Mouse (Mus musculus): ENCODE measurements around the gene Dpf2. TPM values are rescaled to one million over a fixed set of nuclear protein-coding genes. Genes with fewer than 3 reads are reported as not detected.

Dpf2 gene
- total RNA-seq, 2 experiments from 2014 or later, result 75.8 to 96.2 TPM

DNA sequence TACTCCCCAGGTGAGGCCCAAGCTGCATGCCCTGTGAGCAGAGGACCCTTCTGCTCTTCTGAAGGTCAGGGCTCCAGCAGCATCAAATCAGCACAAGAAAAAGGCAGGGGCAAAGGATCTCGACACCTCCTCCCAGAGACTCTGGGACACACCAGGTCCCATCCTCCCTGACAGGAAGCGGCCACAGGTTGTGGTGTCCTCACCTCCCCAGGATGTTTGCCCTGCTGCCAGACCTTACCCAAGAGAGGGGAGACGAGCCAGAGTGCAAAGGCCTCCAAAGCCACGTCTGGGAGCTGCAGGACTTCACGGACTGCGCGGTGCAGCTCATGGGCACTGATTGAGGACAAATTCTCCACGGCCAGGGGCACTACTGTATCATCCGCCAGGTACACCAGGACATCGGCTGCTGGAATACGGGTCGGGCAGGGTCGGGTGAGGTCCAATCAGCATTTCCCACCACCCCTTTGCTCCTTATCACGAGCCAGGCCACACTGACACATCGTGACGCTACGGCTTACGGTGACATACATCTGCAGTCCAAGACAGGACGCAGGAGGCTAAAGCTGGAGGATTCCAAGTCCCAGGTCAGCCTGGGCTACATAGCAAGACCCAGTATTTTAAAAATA is 39.8 kb downstream of the Dpf2 start:
- intact Hi-C loops (cut with DNase I), result no loop called here
- no peak for DNase-seq

DNA sequence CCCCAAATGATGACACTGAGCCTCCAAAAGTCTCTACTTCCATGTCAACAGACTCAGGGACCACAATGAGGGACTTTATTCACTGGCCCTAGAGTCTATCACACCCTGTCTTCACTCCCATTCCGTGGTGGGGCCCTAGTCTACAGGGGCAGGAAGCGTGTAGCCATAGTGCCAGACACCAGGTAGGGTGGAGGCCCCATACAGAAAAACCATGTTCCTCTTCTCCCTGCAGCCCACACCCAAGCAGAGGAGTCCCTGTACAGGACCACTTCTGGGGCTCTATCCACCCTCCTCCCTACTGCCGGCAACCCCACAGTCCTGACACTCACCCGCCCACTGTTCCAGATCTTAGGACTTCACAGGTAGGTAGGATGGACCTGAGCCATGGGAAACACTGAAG is 40.3 kb downstream of the Dpf2 start:
- no peak for DNase-seq
- intact Hi-C loops (cut with DNase I), result no loop called here

DNA sequence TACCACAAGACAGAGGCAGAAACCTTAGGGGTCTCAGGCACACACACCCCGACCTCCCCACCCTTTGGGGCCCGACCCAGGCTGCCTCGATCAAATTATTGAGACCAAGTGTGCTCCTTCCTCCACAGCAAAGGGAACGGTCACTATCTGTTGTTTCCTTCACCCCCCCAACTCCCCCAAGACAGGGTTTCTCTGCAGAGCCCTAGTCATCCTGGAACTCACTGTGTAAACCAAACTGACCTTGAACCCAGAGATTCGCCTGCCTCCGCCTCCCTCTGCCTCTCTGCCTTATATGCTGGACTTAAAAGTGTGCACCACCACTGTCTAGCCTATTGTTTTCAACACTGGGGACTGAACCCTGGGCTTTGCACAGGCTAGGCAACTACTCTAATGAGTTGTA is 41.1 kb downstream of the Dpf2 start:
- intact Hi-C loops (cut with DNase I), result no loop called here

DNA sequence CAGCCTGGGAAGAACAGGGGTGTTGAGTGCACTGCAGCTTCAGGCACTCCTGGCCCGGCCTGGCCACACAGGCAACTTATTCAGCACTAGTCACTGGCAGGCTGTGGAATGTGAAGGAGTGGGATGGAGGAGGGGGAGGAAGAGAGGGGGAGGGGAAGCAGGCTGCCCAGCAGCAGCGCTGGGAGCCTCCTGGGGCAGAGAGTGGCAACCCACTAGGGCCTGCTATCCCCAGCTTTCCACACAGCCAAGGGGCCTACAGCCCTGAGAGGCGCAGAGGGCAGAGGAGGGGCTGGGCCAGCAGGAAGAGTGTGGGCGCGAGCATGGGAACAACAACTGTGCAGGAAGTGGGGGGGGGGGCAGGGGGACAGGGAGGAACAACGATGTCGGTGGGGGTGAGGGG is 41.5 kb downstream of the Dpf2 start:
- intact Hi-C loops (cut with DNase I), result no loop called here
- DNase-seq, result peak in 1 of 2 experiments; percentile 43

More for the DNA sequence above, 41.1 kb downstream of the Dpf2 start:
- no peak for DNase-seq

DNA sequence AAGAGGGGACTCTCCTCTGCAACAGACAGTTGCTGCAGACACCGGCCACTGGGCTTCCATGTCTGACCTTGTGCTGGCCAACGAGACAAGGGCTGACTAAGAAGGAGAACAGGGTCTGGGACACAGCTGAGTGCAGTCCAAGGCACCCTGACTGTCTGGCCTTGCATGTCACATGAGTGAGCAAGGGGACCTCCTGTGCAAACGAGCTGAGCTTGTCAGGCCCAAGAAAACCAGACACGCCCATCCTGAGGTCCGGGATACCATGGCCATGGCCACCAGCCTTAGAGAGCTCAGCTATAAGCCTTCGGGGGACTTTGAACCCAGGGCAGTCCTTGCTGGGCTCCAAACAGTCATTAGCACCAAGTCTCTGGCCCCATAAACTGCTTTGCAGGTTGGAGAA is 44.7 kb downstream of the Dpf2 start:
- intact Hi-C loops (cut with DNase I), result no loop called here
- no peak for DNase-seq

DNA sequence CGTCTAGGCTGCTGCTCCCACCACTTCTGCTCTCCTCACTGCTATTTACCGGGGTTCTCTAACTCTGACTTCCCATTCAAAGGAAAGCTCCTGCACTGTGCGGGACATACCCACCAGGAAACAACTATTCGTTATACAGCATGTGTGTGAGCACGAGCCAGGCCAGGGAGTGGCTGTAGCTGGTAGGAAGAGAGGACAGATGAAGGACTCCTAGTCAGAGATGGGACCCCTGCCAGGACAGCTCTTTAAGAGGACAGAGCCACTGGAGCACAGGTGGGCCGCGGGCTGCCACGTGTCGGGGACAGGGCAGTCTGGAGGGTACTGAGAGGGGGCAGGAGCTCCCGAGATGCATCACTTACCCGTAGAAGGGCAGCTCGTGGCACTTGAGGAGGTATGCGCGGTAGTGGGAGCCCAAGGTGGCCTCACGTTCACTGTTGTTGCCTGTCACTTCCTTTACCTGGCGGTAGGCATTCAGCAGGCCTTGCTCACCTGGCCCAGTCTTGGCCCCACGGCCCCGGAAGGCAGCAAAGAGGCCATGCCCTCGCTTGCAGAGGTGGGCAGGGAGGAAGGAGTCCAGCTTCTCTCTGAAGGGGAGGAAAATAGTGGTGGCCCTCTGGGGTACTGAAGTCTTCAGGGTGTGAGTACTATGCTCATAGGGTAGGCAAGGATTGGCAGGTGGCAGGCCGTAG is 48.0 kb downstream of the Dpf2 start:
- intact Hi-C loops (cut with DNase I), result loop anchor here (5.0 kb wide), 1 partner anchor 37 kb away; no protein-coding TSS in a partner anchor
- no peak for DNase-seq

DNA sequence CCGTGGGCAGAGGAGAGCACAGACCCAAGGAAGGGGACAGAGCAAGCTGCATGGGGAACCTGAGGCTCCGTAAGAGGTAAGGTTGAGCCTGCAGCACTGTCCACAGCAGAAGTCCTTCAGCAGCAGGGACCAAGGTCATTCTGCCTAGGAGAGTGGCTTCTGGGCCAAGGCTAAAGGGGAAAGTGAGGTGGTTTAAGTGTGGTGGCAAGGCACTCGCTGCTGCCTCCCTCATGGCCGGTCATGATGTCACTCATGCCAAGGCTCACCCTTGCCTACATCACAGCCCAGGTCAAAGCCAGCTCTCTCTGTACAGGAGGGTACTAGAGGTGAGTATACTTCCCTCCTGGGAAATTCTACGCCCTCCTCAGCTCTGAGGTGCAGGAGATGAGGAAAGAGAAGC is 49.0 kb downstream of the Dpf2 start:
- intact Hi-C loops (cut with DNase I), result loop anchor here (5.0 kb wide), 1 partner anchor 39 kb away; no protein-coding TSS in a partner anchor
- no peak for DNase-seq

DNA sequence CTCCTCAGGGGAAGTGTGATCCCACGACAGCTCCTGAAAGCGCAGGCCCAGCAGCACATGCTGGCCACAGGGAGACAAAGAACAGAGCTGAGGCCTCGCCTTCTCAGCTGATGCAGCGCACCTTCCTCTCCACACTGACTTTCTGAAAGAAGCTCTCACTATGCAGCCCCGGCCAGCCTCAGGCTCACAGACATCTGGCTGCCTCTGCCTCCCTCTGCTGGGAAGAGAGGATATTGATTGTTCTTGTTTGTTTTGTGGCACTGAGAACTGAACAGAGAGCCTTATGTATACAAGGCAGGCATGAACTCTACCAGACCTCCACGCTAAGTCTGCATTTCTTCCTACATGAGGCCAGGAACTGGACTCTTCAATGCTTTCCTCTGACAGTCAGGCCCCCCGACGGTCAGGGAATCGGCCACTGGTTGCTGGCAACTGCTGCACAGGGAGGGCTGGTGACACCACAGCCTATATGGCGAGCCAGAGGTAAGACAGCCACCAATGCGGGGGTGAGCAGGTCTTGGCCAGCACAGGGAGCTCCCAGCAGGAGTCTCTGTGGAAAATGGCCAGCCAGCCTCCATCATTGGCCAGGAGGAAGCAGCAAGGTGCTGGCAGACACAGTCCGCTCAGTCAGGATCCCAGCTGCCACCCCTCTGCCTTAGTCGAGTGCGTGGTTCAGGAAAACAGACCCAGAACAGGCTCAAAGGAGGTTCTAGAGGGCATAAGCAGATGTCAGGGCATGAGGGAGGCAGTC is 50.3 kb downstream of the Dpf2 start:
- DNase-seq, result no peak
- intact Hi-C loops (cut with DNase I), result loop anchor here (5.0 kb wide), 1 partner anchor 40 kb away; no protein-coding TSS in a partner anchor

DNA sequence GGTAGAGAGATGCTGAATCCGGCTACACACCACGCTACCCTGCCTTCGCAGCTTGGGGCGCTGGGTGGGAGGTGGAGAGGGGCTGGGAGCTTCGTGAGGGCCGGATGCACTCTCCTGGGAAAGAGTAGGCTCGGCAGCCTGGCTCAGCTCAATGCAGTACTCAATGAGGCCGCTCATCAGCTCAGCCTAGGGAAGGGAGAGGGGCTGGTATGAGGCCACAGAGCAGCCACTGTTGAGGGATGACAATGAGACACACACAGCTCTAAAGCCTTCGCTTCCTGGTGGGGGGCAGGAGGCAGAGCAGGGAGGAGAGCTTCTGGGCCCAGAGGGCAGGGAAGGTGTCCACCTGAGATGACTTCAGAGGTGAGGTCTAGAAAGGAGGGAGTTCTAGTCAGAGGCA is 56.2 kb downstream of the Dpf2 start:
- DNase-seq, result no peak
- intact Hi-C loops (cut with DNase I), result loop anchor here (5.0 kb wide), 1 partner anchor 154 kb away; the partner anchor contains the start of gene Kcnk7

DNA sequence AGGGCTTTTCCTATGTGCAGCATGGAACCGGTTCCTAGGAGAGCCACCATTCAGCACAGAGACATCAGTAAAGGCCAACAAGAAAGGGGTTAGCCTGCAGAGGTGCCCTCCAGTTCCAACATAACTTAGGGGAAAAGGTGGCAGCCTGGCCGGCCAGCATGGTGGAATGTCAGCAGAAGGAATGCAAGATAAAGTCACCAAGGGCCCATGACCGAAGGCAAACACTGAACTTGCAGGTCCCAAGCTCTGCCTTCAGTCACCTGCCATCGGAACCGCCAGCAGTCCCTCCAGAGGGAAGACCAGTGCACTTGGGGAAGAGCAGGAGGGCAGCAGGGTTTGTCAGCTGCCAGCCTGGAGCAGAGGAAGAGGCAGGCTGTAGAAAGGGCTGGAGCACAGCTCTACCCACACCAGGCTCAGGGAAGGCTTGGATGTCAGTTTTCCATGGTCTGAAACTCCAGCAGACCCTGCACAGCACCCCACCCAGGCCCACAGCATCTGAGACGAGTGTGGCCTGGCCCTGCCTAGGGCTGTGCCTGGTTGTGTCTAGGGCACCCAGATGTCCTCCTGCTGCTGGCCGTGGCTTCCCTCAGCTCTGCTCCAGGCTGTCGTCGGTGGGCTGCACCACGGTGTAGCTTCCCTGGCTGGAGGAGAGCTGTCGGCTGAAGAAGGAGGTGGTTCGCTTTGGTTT is 60.6 kb downstream of the Dpf2 start:
- intact Hi-C loops (cut with DNase I), result no loop called here
- no peak for DNase-seq

DNA sequence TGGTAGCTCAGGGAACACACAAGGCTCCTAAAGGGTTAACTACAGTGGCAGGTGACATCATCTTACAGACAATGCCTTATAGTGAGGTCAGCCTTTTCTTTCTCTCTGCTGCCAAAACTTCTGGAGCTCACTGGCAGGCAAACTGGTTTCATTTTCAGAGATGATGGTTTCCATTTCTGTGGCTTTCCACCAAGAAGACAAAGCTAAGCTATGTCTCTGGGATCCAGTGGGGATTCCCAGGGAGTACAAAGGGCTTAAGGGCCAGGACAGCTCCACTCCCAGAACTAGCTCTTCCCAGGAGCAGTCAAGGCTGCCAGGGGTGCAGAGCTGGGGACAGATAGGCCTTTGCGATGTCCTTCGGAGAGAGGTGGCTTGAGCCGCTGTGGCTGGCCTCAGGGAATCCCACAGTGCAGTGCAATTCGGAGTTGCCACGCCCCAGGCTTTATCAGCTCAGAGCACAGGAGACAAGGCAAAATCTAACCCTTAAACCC is 61.3 kb downstream of the Dpf2 start:
- peak; percentile 25 to 49 for DNase-seq
- intact Hi-C loops (cut with DNase I), result loop anchor here (1.0 kb wide), 1 partner anchor 27 kb away; no protein-coding TSS in a partner anchor

DNA sequence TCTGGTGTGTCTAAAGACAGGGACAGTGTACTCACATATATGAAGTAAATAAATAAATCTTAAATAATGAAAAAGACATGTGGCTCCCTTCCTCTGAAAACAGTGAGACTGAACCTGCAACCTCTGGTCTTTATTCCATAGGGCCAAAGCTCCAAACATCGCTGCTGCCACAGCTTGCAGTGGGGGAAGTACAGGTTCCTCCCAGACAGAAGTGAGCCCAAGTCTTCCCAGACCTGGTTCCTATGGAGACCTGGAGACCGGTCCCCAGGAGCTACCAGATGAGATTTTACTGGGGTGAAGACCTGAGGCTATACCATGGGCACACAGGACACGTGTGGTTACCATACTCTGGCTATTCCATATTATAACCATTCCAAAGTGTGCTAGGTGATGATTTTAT is 62.0 kb downstream of the Dpf2 start:
- no peak for DNase-seq

DNA sequence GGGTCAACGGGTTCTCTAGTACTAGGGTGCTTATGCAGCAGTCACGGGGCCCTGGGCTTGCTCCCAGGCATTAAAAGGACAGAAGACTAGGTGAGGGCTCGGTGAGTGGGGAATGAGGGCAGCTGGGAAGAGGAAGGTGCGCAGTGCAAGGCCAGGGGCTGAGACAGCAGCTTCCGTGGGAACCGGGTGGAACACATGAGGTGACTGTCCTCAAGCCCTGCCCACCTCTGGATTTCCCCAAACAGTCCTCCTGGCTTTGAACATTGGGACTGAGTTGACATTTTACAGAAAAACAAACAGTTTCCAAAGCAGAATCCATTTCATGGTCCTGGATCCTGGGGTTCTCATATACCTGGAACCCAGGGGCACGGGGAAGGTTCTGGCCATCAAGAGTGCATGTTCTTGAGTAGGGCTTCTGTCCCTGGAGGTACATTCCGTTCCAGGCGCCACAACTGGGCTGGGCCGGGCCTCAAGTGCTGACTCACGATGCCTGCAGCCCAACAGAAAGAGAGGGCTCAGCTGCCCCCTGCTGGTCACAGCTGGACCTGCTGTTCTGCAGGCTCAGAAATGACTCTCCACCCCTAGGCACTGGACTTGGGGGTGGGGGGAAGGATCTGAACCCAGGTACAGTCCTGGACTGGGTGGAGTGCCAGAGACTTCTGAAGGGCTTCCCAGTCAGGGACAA is 62.8 kb downstream of the Dpf2 start:
- intact Hi-C loops (cut with DNase I), result loop anchor here (1.0 kb wide), 1 partner anchor 57 kb away; no protein-coding TSS in a partner anchor
- DNase-seq, result peak; percentile 96 to 97

More for the DNA sequence above, 62.0 kb downstream of the Dpf2 start:
- intact Hi-C loops (cut with DNase I), result loop anchor here (1.0 kb wide), 2 partner anchors 27 to 58 kb away; no protein-coding TSS in a partner anchor

DNA sequence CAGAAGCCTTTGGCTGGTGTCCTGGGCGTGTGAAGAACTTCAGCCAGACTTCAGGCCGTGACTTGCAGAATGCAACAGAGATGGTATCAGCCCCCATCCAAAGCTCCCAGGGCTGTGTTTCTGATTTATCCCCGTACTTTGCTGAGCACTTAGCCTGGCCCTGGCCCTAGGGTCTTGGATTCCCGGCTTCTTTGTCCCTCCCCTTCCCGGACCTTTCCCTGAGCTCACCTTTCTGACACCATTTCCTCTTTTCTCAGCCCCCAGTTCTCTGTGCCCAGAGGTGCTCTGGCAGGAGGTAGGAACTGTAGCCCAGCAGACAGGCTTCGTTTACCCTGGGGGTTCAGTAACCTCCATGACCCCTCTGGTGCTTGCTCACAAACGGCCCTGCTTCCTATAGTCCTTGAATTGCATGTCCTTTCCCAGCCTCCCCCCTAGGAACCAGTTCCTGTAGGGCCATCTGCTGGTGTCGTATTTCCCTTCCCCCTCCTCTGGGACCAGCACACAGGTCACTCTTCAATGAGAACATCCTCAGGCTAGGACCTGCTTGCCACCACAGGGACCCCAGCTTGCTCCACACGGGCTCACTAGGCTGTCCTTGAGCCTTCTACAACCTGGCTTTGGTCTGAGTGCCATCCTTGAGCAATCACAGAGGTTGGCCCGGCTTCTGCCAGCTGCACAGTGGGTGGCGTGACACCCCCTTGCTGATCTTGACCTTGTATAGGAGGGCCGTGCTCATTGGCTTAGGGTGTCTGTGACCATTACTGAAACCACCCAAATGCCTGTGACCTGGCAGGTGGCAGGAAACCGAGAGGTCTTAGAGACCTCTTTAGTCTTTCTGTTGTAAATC is 63.8 kb downstream of the Dpf2 start:
- intact Hi-C loops (cut with DNase I), result no loop called here
- DNase-seq, result peak; percentile 45 to 65

DNA sequence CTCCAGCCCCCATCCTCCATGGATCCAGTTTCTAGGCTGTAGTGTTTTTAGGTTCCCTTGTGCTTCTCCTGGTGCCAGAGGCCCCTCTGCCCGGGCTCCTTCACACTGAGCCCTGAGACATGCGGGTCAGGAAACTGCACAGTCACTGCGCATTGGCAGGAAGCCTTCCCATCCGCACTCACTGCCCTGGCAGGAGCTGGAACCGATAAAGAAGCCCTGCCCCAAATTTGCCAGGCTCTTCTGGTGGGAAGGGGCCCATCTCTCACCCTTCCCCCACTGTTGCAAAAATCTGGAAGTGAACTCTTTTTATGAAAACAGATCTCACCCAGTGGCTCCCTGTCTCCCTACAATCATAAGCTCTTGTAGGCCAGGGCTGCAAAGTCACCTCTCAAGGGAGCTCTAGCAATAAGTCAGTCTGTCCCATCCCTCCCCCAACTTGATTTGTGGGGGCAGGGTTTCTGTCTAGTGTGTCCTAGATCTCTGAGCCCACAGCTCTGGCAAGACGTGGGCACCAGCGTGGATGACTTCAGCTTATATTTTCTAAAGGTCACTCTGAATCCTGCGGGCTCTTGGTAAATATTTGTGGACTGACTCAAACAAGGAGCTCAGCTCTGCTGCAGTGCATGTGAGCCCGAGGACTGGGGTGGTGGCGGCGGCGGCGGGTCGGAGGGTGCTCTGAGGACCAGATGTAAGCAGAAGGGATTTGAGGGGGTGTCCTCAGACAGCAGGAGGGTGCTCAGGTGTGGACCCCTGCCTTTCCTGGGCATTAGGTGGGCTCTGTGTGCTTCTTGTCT is 64.6 kb downstream of the Dpf2 start:
- intact Hi-C loops (cut with DNase I), result no loop called here
- peak; percentile 79 to 83 for DNase-seq

DNA sequence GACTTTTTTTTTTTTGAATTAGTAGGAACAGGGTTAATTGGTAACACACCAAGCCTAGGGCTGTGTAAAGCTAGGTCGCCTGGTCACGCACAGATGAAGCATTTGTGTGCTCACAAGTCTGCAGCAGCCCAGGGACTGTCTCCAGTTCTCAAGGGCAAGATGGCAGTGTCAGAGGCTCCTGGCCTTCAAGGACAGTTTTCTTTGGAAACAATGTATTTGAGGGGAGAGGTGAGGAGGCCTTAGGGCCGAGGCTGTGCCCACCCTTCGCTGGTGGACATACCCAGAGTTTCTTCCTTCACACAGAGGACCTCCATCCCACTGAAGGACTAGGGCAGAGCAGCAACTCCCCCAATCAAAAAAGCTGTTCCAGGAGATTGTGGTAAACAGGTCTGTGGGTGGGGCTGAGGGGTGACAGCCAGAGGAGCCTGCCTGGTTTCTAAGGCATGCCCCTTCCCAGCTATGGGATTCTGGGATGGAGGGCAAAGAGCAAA is 65.5 kb downstream of the Dpf2 start:
- DNase-seq, result peak; percentile 55 to 63
- intact Hi-C loops (cut with DNase I), result no loop called here

DNA sequence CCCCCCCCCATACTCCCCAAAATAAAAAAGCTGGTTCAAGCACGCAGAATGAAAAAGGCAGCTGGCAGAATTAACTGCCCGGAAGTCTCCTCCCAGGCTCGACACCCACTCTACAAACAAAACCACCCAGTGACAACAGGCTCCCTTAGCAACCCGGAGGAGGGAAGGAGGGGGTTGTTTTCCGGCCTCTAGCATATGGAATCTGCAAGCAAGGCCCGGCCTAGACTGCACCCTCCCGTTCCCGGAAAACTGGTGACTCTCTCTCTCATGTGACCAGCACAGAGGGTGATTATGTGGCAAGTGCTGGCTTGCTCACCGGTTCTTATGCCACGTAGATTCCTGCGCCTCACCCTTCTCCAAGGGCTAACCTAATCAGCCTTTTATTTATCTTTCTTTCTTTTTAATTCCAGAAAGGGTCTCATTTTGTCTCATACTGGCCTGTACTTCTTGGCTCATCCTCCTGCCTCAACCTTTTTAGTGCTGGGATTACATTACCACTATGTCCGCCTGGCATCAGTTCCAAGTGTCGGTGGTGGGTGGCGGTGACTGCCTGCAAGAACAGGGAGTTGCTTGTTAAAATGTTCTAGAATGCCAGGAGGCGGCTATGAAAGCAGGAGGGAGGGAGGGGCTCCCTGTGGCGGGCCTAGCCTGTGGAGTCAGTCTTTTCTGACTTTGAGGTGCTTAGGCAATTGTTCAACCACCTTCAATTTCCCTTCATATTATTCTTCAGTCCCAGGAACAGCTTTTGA is 66.1 kb downstream of the Dpf2 start:
- DNase-seq, result peak; percentile 83 to 84
- intact Hi-C loops (cut with DNase I), result no loop called here

Measured in heart, postnatal 36 days (tissue).